Mouse (Mus musculus): ENCODE data around the gene Tecpr2.

DNA sequence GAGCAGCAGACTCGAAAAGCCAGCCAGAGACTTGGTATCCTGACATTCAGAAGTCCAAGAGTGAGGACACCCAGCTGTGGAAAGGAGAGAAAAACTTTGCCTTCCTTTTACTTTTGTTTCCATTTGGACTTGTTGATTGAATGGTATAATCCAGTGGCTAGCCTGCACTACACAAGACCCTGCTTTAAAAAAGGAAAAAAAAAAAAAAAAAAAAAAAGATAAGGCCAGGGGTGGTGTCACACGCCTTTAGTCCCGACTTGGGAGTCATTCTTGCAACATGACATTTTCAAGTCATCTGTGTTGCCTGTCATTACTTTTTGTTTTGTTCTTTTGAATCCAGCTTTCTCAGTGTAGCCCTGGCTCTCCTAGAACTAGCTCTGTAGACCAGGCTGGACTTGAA is 132.5 kb downstream of the Tecpr2 start:
- TF ChIP-seq POLR2AphosphoS2 (IDR thresholded peaks at IDR 0.05; ENCODE audit: low read length) (no peak), MAX (IDR thresholded peaks at IDR 0.05; ENCODE audit: low read length) (no peak), CHD2 (IDR thresholded peaks at IDR 0.05; ENCODE audit: low read length) (no peak), MYC (IDR thresholded peaks at IDR 0.05; ENCODE audit: low read depth, low read length) (no peak), ETS1 (IDR thresholded peaks at IDR 0.05; ENCODE audit: low read depth, low read length) (no peak), CTCF (IDR thresholded peaks at IDR 0.05 in 2 of 3, conservative IDR thresholded peaks at IDR 0.05 in 1 of 3; ENCODE audit: control insufficient read depth in 1 of 3, insufficient read depth in 1 of 3, low read depth in 2 of 3, low read length in 3 of 3, poor library complexity in 1 of 3, severe bottlenecking in 1 of 3) (no peak), ZC3H11A (IDR thresholded peaks at IDR 0.05; ENCODE audit: low read depth, low read length) (no peak), POLR2A (IDR thresholded peaks at IDR 0.05; ENCODE audit: control insufficient read depth in 1 of 2, insufficient read depth in 1 of 2, low read depth in 1 of 2, low read length in 2 of 2, poor library complexity in 1 of 2) (no peak), SMC3 (IDR thresholded peaks at IDR 0.05; ENCODE audit: low read depth, low read length) (no peak)

Data from MEL (cell line).